Mouse (Mus musculus) T-cell, adult 66 days (primary cell): ENCODE results near the gene 4931408C20Rik. TPM values are rescaled to one million over a fixed set of nuclear protein-coding genes. Genes with fewer than 3 reads are reported as not detected.

ENCODE experiments used
- total RNA-seq, 2 experiments: library from RNA; stranded (reverse); gene quantifications; 3 replicates in 1 of 2; 4 replicates in 1 of 2; pipeline ENCODE4 v1.2.4; 2023

4931408C20Rik gene
- total RNA-seq, result not detected

DNA sequence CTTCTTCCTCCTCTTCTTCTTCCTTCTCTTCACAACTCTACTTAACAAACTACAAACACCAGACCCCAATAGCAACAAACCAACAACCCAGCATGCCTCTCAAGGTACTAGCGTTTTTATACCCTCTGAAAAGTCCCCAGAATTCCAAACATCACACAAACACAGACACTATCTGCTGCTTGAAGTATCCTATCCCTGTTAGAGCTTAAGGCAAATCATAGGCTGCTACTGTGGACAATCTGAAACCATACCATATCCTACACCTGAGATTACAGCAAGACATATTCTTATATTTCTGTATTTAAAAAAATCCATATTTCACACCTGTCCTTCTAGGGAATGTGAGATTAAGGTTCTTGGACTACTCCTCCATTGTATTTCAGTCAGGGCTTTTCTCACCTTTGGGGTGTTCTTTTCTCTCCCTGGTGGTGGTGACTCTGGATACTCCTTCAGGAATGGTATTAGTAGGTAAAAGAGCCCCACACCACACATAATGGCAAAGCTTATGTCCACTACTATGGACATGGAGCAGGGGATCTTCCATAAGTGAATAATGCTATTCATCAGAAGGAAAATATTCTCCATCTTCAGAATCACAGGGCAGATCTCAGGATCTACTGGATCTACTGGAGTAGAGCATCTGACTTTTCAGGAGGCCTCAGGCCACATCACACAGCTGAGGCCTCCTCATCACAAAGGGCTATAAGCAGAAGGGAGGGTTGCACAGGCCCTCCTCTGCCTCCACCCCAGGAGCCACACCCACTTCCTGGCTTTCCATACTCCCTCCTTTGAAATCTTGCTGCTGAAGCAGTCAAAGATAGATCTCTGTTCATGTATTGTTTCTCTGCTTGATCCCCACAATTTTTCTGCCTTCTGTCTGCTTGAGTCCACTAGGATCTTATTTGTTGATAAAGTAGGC lies at the start of gene 4931408C20Rik:
TSS of gene 4931408C20Rik (minus strand) at position 619 of the 919 bp plus-strand sequence.

